Mouse (Mus musculus) kidney, embryonic 15.5 days (tissue): Measurements from ENCODE around the gene Tpm4. TPM values are rescaled to one million over a fixed set of nuclear protein-coding genes. Genes with fewer than 3 reads are reported as not detected.

Experiments
- ATAC-seq: fragments of 200-750 bp; cut with Nextera tagmentation; replicated peaks from 2 replicates; pipeline ENCODE4 v1.8.0; 2017; ENCODE audit warnings: moderate TSS enrichment; ENCODE audit not compliant: low FRiP score
- H3K27ac ChIP-seq: fragments of 300-500 bp; sonication (generic); 2 replicates; pipeline ENCODE4 v1.5.1; 2015; ENCODE audit warnings: mild to moderate bottlenecking, inconsistent platforms
- H3K27me3 ChIP-seq: fragments of 300-500 bp; sonication (generic); 2 replicates; pipeline ENCODE4 v1.6.1; 2015; ENCODE audit warnings: inconsistent platforms
- H3K36me3 ChIP-seq: fragments of 300-500 bp; sonication (generic); 2 replicates; pipeline ENCODE4 v1.6.1; 2015; ENCODE audit warnings: inconsistent platforms
- H3K4me1 ChIP-seq: fragments of 300-500 bp; sonication (generic); 2 replicates; pipeline ENCODE4 v1.6.1; 2015; ENCODE audit warnings: inconsistent platforms
- H3K4me2 ChIP-seq: fragments of 300-500 bp; sonication (generic); 2 replicates; pipeline ENCODE4 v1.6.1; 2015; ENCODE audit warnings: moderate library complexity, mild to moderate bottlenecking, inconsistent platforms
- H3K4me3 ChIP-seq: fragments of 300-500 bp; sonication (generic); replicated peaks from 2 replicates; pipeline ENCODE4 v1.5.1; 2015; ENCODE audit warnings: mild to moderate bottlenecking, inconsistent platforms
- H3K9ac ChIP-seq: fragments of 300-500 bp; sonication (generic); 2 replicates; pipeline ENCODE4 v1.6.1; 2015; ENCODE audit warnings: mild to moderate bottlenecking, inconsistent platforms
- H3K9me3 ChIP-seq: fragments of 300-500 bp; sonication (generic); replicated peaks from 2 replicates; pipeline ENCODE4 v1.6.1; 2016; ENCODE audit warnings: inconsistent platforms
- WGBS: fragments of 180-500 bp; shearing (Covaris S2); methylation state at CpG from one replicate; pipeline ENCODE4 v1.1.7; 2015; ENCODE audit warnings: mixed read lengths; 5-methylcytosine and 5-hydroxymethylcytosine counted together
- polyA plus RNA-seq: library from polyadenylated mRNA; unstranded; fragments of >200 nt; fragmentation: Nextera tagmentation; extraction: Ambion mirVana; gene quantifications from 2 replicates; pipeline ENCODE4 v1.2.1, GENCODE M21; 2015

The Tpm4 gene
- polyA plus RNA-seq, 1 experiment from 2014 or later = 770 TPM

DNA sequence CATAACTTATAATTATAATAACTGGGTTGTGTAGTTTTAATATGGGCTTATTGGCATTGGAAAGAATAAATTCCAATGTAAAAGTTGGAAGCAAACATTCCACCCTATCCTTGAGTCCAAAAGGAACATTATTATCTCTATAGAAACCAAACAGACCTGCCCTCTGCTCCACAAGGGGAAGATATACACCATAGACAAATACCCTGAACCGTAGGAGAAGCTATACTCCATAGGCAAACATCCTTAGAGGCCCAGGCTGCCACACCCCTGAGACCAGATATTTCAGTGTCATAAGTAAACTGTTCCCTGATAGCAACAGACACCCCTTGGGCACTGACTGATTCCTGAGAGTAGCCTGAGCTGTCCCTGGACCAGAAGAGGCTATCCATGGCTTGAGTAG lies 6.9 kb upstream of the Tpm4 start:
- no peak overlapping the region for H3K27ac ChIP-seq

DNA sequence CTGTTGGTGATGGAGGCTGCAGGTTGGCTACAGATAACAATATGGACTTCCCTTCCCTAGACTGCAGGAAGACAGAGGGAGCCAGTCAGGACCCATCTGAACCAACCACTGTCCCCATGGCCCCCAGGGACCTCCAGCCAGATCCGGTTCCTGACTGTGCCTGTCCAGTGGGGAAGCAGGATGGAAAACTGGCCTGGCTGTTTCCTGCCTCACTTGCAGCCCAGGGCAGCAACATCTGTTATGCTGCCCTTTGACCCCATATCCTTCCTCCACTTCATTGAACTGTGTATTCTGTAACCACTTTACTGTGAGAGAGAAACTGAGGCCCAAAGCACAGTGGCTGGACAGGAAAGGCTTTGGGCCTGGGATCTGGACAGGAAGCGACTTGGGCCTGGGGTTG lies 3.5 kb upstream of the Tpm4 start:
- H3K27me3 ChIP-seq = no peaks in the 10 kb centered on the region
- peak overlapping the region; percentile 48 for H3K27ac ChIP-seq
- H3K36me3 ChIP-seq = no peaks in the 10 kb centered on the region
- H3K4me1 ChIP-seq = peaks cover 31% of the 10 kb centered on the region
- no peak for ATAC-seq
- H3K4me3 ChIP-seq = no peak overlapping the region
- 68% methylated on average over 2 of the region's 2 CpGs for WGBS
- H3K9ac ChIP-seq = no peak overlapping the region
- H3K4me2 ChIP-seq = no peak overlapping the region
- no peaks in the 10 kb centered on the region for H3K9me3 ChIP-seq

More for the DNA sequence above, 6.9 kb upstream of the Tpm4 start:
- H3K9ac ChIP-seq = no peak overlapping the region
- no peak for ATAC-seq
- no peaks in the 10 kb centered on the region for H3K27me3 ChIP-seq
- H3K4me1 ChIP-seq = peaks cover 13% of the 10 kb centered on the region
- H3K4me2 ChIP-seq = no peak overlapping the region
- no peaks in the 10 kb centered on the region for H3K9me3 ChIP-seq
- no peak overlapping the region for H3K4me3 ChIP-seq
- 82% methylated on average over 1 of the region's 1 CpGs for WGBS
- no peaks in the 10 kb centered on the region for H3K36me3 ChIP-seq

DNA sequence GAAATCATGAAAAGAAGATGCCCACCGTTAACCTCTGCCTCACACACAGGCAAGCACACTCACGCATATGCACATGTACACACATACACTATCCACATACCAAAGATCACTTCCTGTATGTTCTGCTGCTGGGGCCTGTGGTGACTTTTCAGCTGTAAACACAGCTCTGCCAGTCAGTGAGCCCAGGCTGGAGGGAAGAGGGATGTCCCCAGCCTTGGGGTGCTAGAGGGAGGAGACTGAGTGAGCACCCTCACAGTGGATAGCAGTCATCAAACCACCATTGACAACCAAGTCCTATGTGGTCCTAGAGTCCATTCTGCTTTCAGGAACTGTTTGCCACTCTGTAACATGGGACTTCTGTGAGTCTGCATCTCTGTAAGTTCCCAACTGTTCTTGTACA lies 2.9 kb upstream of the Tpm4 start:
- H3K9me3 ChIP-seq = no peaks in the 10 kb centered on the region
- no peak for ATAC-seq

DNA sequence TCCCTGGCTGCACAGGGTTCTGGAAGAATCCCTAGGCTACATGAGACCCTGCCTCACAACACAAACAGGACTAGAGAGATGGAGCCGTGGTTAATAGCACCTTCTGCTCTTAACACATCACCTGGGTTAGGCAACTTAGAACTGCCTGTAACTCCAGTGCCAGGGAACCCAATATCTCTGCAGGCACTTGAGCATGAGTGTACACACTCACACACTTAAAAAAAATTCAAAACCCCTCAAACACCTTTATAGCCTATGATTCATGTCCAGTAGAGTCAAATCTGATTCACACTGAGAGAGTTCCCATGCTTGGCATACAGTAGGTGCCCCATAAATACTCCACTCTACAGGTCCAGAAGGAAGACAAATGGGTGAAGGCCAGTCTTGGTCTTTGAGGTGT lies 2.4 kb upstream of the Tpm4 start:
- Histone ChIP-seq H3K27me3 (no peaks in the 10 kb centered on the region), H3K27ac (peak overlapping the region; percentile 100; the same call in 1 of the 2 replicates), H3K4me1 (peaks cover 37% of the 10 kb centered on the region), H3K9me3 (no peaks in the 10 kb centered on the region), H3K4me3 (no peak overlapping the region), H3K4me2 (no peak overlapping the region), H3K36me3 (no peaks in the 10 kb centered on the region), H3K9ac (no peak overlapping the region)
- 72% methylated on average over 1 of the region's 1 CpGs for WGBS
- ATAC-seq = no peak

More for the DNA sequence above, 2.9 kb upstream of the Tpm4 start:
- WGBS = 67% methylated on average over 2 of the region's 2 CpGs
- no peak overlapping the region for H3K9ac ChIP-seq
- H3K36me3 ChIP-seq = no peaks in the 10 kb centered on the region
- H3K4me1 ChIP-seq = peaks cover 32% of the 10 kb centered on the region
- peak overlapping the region; percentile 48 for H3K27ac ChIP-seq
- H3K4me2 ChIP-seq = no peak overlapping the region
- no peak overlapping the region for H3K4me3 ChIP-seq
- H3K27me3 ChIP-seq = no peaks in the 10 kb centered on the region

DNA sequence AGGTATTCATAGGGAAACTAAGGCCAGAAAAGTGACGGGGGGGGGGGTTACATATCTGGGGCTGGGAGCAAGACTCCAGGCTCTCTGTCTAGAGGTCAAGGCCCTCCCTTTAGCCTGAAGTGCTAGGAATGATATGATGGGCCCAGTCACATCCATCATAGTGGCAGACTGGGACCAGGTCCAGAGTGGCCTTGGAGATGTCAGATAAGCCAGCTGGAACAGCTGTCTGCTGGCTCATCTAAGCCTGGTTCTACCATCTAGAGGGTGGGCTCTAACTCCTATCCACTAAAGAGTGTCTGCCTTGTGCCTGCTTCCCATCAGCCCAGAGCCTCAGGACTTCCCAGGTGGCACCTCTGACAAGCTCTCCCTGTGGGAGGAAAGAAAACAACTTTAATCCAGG lies 1.9 kb upstream of the Tpm4 start:
- ATAC-seq = no peak
- H3K9ac ChIP-seq = no peak overlapping the region
- no peaks in the 10 kb centered on the region for H3K27me3 ChIP-seq
- 48% methylated on average over 1 of the region's 1 CpGs for WGBS
- H3K4me1 ChIP-seq = peaks cover 41% of the 10 kb centered on the region
- peak overlapping the region; percentile 100 for H3K27ac ChIP-seq
- no peak overlapping the region for H3K4me3 ChIP-seq
- H3K36me3 ChIP-seq = no peaks in the 10 kb centered on the region
- no peaks in the 10 kb centered on the region for H3K9me3 ChIP-seq
- no peak overlapping the region for H3K4me2 ChIP-seq

DNA sequence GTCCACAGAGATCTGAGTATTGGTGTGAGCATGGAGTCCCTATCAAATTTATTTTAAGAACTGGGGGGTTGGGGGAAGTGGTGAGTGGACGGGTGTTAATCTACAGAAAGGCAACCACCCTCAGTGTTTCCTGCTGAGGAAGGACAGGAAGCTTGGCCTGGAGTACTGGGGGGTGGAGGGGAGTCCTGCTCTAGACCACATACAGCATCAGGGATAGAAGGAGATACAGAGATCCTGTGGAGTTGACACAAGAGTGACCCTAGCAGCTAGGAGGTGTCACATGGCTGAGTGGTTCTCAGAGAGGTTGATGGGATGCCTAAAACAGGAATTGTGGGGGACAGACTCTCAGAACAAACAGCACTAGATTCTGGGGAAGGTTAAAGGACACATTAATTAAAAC lies 1.3 kb upstream of the Tpm4 start:
- Histone ChIP-seq H3K27me3 (no peaks in the 10 kb centered on the region), H3K4me2 (no peak overlapping the region), H3K9me3 (no peaks in the 10 kb centered on the region), H3K9ac (no peak overlapping the region), H3K4me1 (peaks cover 47% of the 10 kb centered on the region), H3K36me3 (peaks cover 4% of the 10 kb centered on the region), H3K4me3 (no peak overlapping the region), H3K27ac (peak overlapping the region; percentile 100)
- no peak for ATAC-seq
- 33% methylated on average over 1 of the region's 1 CpGs for WGBS

DNA sequence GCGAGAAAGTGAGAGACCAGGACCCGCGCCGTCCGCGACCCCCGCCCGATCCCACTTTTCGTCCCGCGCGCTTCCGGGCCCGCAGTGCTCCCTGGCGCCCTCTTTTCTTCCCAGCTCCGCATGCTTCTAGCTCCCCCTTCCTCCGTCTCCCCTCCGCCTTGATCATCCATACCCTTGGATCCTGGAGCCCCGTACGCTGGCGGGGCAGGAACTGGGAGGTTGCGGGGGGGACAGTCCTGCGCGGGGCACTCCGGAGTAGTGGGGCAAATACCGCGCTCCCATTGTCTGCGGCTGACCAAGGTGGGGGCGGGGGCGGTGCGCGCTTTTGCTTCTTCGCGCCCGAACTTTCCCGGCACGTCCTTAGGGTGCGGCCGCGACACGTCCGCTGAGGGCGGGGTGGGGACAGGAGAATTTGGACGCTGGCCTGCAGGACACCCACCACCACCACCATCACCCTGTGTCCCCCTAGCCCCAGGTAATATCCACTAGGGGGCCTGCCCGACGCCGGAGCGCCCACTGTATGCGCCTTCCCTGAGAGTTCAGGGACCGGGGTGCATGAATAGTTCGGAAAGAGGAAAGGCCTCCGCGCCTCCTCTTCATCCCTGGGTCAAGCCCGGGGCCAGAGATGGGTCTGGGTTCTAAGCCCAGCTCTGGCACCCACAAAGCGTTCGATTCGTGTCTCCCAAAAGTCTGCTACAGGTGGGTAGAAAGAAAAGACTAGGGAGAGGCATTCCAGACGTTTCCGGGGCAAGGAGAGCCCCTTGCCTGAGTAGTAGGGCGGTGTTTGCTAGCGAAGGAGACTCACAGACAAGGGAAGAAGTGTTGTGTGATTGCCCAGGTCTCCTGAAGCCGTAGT lies 899 bp downstream of the Tpm4 start:
- peaks cover 49% of the 10 kb centered on the region for H3K4me1 ChIP-seq
- WGBS = under 1% methylated on average over 62 of the region's 62 CpGs
- no peaks in the 10 kb centered on the region for H3K9me3 ChIP-seq
- peak; percentile 73 for ATAC-seq
- H3K4me3 ChIP-seq = peak overlapping the region; percentile 59
- peak overlapping the region; percentile 100 for H3K27ac ChIP-seq
- H3K4me2 ChIP-seq = peak overlapping the region; percentile 83
- peaks cover 26% of the 10 kb centered on the region for H3K36me3 ChIP-seq
- peak overlapping the region; percentile 88 for H3K9ac ChIP-seq
- no peaks in the 10 kb centered on the region for H3K27me3 ChIP-seq

DNA sequence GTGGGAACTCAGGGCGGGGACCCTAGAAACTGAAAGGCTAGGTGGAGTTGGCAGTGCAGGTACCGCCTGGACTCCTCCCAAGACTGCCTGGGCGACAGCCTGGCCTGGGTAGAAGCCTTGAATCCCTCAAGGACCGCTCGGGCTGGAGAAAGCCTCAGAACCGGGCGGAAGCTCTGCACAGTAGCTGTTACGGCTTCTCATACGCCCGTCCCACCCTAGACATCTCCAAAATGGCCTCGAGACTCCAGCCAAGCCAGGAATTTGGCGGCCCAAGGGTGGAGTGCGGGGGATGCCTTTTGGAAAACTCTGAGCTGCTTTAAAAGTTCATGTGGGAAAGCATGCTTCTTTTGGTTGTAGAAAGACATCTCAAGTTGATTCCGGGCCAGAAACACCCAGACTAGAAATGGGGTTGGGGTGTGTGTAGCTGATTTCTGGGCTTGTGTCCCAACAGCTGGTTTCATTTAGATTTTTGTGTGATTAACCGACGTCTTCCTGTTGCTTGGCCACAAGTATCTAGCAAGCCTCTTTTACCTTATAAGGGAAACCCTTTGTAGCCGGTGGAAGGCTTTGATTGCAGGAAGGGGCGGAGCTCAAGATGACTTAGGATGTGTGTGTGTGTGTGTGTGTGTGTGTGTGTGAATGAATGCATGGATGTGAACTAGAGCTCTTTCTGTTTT lies 1.7 kb downstream of the Tpm4 start:
- peak; percentile 61 for ATAC-seq
- H3K9me3 ChIP-seq = no peaks in the 10 kb centered on the region
- H3K36me3 ChIP-seq = peaks cover 33% of the 10 kb centered on the region
- peak overlapping the region; percentile 83 for H3K4me2 ChIP-seq
- no peaks in the 10 kb centered on the region for H3K27me3 ChIP-seq
- peak overlapping the region; percentile 59 for H3K4me3 ChIP-seq
- H3K4me1 ChIP-seq = peaks cover 44% of the 10 kb centered on the region
- whole genome bisulfite sequencing = under 1% methylated on average over 18 of the region's 18 CpGs
- H3K9ac ChIP-seq = peak overlapping the region; percentile 88
- H3K27ac ChIP-seq = peak overlapping the region; percentile 100

DNA sequence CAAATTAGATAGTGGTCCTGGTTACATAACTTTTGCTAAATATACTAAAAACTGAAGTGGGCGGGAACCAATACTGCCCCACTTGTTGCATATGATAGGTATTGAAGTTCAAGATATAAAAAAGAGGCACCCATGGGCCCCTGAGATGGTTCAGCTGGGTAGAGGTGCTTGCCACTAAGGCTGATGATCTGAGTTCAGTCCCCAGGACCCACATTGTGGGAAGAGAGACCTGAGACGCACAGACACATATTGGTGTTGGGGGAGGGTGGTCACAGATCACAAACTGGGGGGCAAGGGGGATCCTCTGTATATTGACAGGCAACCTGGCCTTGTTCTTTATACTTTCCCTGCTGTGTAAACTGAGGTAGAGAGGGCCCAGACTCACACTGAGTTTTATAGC lies 2.7 kb downstream of the Tpm4 start:
- no peaks in the 10 kb centered on the region for H3K27me3 ChIP-seq
- no peak for ATAC-seq
- H3K4me3 ChIP-seq = peak overlapping the region; percentile 59
- WGBS = 74% methylated on average over 2 of the region's 2 CpGs
- H3K36me3 ChIP-seq = peaks cover 43% of the 10 kb centered on the region
- H3K27ac ChIP-seq = no peak overlapping the region; the same call in 1 of the 2 replicates
- H3K4me2 ChIP-seq = peak overlapping the region; percentile 83
- H3K4me1 ChIP-seq = peaks cover 41% of the 10 kb centered on the region
- no peak overlapping the region for H3K9ac ChIP-seq
- H3K9me3 ChIP-seq = no peaks in the 10 kb centered on the region

DNA sequence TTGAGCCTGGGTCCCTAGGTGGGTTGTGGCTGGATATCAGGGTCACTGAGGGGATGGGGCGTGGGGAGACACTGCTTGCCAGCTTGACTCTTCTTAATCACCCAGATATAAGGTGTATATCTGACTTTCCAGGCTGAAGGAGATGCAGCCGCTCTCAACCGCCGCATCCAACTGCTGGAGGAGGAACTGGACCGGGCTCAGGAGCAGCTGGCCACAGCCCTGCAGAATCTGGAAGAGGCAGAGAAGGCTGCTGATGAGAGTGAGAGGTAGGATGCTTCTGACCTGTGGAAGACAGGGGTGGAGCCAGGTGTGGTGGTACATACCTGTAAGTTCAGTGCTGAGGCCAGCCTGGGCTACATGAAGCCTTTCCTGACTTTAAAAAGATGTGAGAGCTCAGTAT lies 3.7 kb downstream of the Tpm4 start:
- Histone ChIP-seq H3K27ac (no peak overlapping the region), H3K9ac (no peak overlapping the region), H3K27me3 (no peaks in the 10 kb centered on the region), H3K4me1 (peaks cover 30% of the 10 kb centered on the region), H3K4me2 (0 out of 2 replicates have a peak overlapping the region, but pooled peaks have one; percentile 83), H3K4me3 (no peak overlapping the region), H3K9me3 (no peaks in the 10 kb centered on the region), H3K36me3 (peaks cover 53% of the 10 kb centered on the region)
- no peak for ATAC-seq
- 94% methylated on average over 5 of the region's 5 CpGs for WGBS

DNA sequence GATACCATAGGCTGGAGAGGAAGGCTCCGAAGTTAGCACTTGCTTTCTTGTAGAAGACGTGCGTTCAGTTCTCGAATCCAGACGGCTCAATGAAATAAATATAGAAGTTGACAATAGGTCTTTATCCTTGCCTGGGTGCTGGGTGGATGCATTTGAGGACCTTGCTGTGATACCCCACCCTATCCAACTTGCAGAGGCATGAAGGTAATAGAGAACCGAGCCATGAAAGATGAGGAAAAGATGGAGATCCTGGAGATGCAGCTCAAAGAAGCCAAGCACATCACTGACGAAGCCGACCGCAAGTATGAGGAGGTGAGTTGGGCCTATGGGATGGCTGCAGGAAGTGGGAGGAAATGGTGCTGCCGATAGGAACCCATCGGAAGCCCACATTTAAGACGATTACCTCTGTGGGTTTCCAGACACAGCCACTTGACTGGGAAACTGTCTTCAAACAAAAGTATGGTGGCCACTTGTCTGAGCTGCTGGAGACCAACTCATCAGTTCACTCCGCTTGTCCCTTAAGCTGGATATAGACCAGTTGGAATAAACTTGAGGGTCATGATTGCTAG lies 8.6 kb downstream of the Tpm4 start:
- Histone ChIP-seq H3K36me3 (peaks cover 98% of the 10 kb centered on the region), H3K4me2 (no peak overlapping the region), H3K9ac (no peak overlapping the region), H3K27ac (no peak overlapping the region), H3K4me1 (peaks cover 4% of the 10 kb centered on the region; the same call in 1 of the 2 replicates), H3K4me3 (no peak overlapping the region), H3K9me3 (no peaks in the 10 kb centered on the region), H3K27me3 (no peaks in the 10 kb centered on the region)
- 91% methylated on average over 13 of the region's 13 CpGs for WGBS
- no peak for ATAC-seq

DNA sequence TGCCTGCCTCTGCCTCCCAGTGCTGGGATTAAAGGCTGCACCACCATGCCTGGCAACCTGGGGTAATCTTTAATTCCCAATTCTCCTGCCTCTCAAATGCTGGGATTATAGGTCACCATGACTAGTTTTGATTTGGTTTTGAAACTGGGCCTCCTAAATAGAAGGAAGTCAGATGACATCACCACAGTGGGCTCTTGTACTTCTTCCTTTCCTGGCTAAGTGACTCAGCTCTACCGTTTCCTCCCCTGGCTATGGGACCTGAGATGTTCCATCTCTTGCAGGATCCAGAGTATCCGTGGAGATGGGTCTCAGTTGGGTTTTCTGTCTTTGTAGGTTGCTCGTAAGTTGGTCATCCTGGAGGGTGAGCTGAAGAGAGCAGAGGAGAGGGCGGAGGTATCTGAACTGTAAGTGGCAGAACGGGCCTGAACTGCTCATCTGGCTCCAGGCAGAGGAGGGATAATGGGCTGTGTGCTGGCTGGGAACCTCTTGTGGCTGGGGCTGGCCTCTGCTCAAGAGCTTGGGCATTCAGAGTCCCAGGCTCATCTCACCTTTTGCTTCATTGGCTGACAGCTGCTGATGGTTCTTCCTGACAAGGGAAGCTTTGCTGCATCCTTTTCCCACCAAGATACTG lies 9.7 kb downstream of the Tpm4 start:
- 87% methylated on average over 5 of the region's 5 CpGs for WGBS
- no peak overlapping the region for H3K4me3 ChIP-seq
- no peaks in the 10 kb centered on the region for H3K27me3 ChIP-seq
- H3K9ac ChIP-seq = no peak overlapping the region
- H3K27ac ChIP-seq = no peak overlapping the region
- peaks cover 96% of the 10 kb centered on the region for H3K36me3 ChIP-seq
- H3K4me1 ChIP-seq = no peaks in the 10 kb centered on the region
- no peak overlapping the region for H3K4me2 ChIP-seq
- ATAC-seq = no peak
- H3K9me3 ChIP-seq = no peaks in the 10 kb centered on the region
